Mouse (Mus musculus): ENCODE measurements around the gene Actrt2. TPM values are rescaled to one million over a fixed set of nuclear protein-coding genes. Genes with fewer than 3 reads are reported as not detected.

Gene Actrt2
- polyA plus RNA-seq, 1 experiment: not detected

DNA sequence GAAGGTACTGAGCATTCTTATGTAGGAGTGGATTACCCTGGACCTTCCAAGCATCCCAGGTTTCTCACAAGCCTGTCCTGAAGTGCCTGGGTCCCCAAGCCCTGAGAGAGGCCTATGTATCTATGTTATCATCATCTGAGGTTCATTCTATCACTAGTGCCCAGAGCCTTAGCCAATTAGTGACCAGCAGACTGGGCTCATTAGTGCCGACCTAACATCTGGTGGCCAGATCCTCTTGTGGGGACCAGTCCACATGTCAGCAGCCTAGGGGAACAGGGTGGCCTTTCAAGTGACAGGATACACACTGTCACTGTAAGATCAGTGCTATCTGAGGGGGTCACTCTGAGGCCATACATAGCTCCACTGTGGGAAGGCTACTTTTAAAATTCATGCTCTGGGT, 4.4 kb upstream of the Actrt2 start:
- Histone ChIP-seq H3K27me3 (ENCODE audit: control insufficient read depth, insufficient read depth, low read length) (no peaks in the 10 kb centered on the region), H3K36me3 (ENCODE audit: control insufficient read depth, insufficient read depth, low read length) (no peaks in the 10 kb centered on the region), H3K4me3 (ENCODE audit: low read depth, low read length) (no peak overlapping the region), H3K27ac (ENCODE audit: insufficient read depth, low read depth, low read length) (no peak overlapping the region), H3K4me1 (ENCODE audit: control insufficient read depth, insufficient read depth, insufficient read length, low read length) (no peaks in the 10 kb centered on the region)
- TF ChIP-seq POLR2A (IDR thresholded peaks at IDR 0.05; ENCODE audit: low read depth, low read length) (no peak), CTCF (IDR thresholded peaks at IDR 0.05; ENCODE audit: extremely low read depth, insufficient read length, insufficient replicate concordance, low read depth, low read length) (no peak)
- 90% methylated on average over 1 of the region's 1 CpGs for WGBS

DNA sequence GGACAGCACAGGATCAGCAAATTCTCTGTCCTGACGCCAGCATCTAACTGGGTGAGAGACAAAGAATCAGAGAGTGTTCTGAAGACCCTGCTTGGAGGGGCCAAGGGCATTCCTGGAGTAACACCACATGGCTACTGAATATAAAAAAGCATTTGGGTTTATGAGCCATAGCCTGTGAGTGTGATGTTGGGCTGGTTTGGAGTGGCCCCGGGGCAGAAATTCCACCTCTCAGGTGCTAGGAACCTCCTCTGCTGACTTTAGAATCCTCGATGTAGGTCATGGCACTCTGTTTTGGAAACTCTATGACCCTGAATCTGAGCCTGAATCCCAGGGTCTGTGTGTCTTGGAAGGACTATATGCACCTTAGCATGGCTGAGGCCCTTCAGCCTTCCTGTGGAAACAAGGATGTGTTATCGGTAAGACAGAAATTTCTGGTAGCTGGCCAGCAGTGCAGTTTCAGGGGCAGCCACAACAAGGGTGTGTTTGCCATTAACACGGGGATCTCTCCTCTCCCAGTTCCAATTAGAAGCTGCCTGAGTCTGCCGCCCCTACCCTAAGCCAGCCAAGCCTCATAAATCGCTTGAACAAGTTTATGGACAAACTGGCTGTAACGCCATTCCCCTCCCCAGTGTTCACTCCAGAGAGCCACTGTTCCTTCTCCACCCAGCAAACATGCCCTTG, 3.7 kb upstream of the Actrt2 start:
- no peak overlapping the region for H3K4me3 ChIP-seq (ENCODE audit: low read depth, low read length)
- TF ChIP-seq POLR2A (IDR thresholded peaks at IDR 0.05; ENCODE audit: low read depth, low read length) (no peak), CTCF (IDR thresholded peaks at IDR 0.05; ENCODE audit: extremely low read depth, insufficient read length, insufficient replicate concordance, low read depth, low read length) (no peak)
- H3K4me1 ChIP-seq (ENCODE audit: control insufficient read depth, insufficient read depth, insufficient read length, low read length): no peaks in the 10 kb centered on the region
- H3K36me3 ChIP-seq (ENCODE audit: control insufficient read depth, insufficient read depth, low read length): no peaks in the 10 kb centered on the region
- WGBS: 49% methylated on average over 8 of the region's 8 CpGs
- no peaks in the 10 kb centered on the region for H3K27me3 ChIP-seq (ENCODE audit: control insufficient read depth, insufficient read depth, low read length)
- H3K27ac ChIP-seq (ENCODE audit: insufficient read depth, low read depth, low read length): no peak overlapping the region

- Histone ChIP-seq H3K36me3 (ENCODE audit: control insufficient read depth, insufficient read depth, low read length) (no peaks in the 10 kb centered on the region), H3K4me1 (ENCODE audit: control insufficient read depth, insufficient read depth, insufficient read length, low read length) (no peaks in the 10 kb centered on the region), H3K4me3 (ENCODE audit: low read depth, low read length) (no peak overlapping the region), H3K27me3 (ENCODE audit: control insufficient read depth, insufficient read depth, low read length) (no peaks in the 10 kb centered on the region), H3K27ac (ENCODE audit: insufficient read depth, low read depth, low read length) (no peak overlapping the region)
- no peak for TF ChIP-seq POLR2A (IDR thresholded peaks at IDR 0.05; ENCODE audit: low read depth, low read length)
- no peak for TF ChIP-seq CTCF (IDR thresholded peaks at IDR 0.05; ENCODE audit: extremely low read depth, insufficient read length, insufficient replicate concordance, low read depth, low read length)
- WGBS: 88% methylated on average over 12 of the region's 12 CpGs
Observed at GRCm38 (mm10) chr4:154662681-154663215, 4.9 kb downstream of the Actrt2 start.

GRCm38 (mm10) chr4:154661256-154661655, 6.4 kb downstream of the Actrt2 start:
- H3K36me3 ChIP-seq (ENCODE audit: control insufficient read depth, insufficient read depth, low read length): no peaks in the 10 kb centered on the region
- H3K4me1 ChIP-seq (ENCODE audit: control insufficient read depth, insufficient read depth, insufficient read length, low read length): no peaks in the 10 kb centered on the region
- no peak overlapping the region for H3K27ac ChIP-seq (ENCODE audit: insufficient read depth, low read depth, low read length)
- no peaks in the 10 kb centered on the region for H3K27me3 ChIP-seq (ENCODE audit: control insufficient read depth, insufficient read depth, low read length)
- H3K4me3 ChIP-seq (ENCODE audit: low read depth, low read length): no peak overlapping the region
- WGBS: 69% methylated on average over 6 of the region's 6 CpGs
- no peak for TF ChIP-seq POLR2A (IDR thresholded peaks at IDR 0.05; ENCODE audit: low read depth, low read length)
- no peak for TF ChIP-seq CTCF (IDR thresholded peaks at IDR 0.05; ENCODE audit: extremely low read depth, insufficient read length, insufficient replicate concordance, low read depth, low read length)

GRCm38 (mm10) chr4:154660025-154660424, 7.6 kb downstream of the Actrt2 start:
- no peak overlapping the region for H3K4me3 ChIP-seq (ENCODE audit: low read depth, low read length)
- H3K36me3 ChIP-seq (ENCODE audit: control insufficient read depth, insufficient read depth, low read length): no peaks in the 10 kb centered on the region
- no peak for TF ChIP-seq CTCF (IDR thresholded peaks at IDR 0.05; ENCODE audit: extremely low read depth, insufficient read length, insufficient replicate concordance, low read depth, low read length)
- TF ChIP-seq POLR2A (IDR thresholded peaks at IDR 0.05; ENCODE audit: low read depth, low read length): no peak
- no peaks in the 10 kb centered on the region for H3K4me1 ChIP-seq (ENCODE audit: control insufficient read depth, insufficient read depth, insufficient read length, low read length)
- no peaks in the 10 kb centered on the region for H3K27me3 ChIP-seq (ENCODE audit: control insufficient read depth, insufficient read depth, low read length)
- H3K27ac ChIP-seq (ENCODE audit: insufficient read depth, low read depth, low read length): no peak overlapping the region

DNA sequence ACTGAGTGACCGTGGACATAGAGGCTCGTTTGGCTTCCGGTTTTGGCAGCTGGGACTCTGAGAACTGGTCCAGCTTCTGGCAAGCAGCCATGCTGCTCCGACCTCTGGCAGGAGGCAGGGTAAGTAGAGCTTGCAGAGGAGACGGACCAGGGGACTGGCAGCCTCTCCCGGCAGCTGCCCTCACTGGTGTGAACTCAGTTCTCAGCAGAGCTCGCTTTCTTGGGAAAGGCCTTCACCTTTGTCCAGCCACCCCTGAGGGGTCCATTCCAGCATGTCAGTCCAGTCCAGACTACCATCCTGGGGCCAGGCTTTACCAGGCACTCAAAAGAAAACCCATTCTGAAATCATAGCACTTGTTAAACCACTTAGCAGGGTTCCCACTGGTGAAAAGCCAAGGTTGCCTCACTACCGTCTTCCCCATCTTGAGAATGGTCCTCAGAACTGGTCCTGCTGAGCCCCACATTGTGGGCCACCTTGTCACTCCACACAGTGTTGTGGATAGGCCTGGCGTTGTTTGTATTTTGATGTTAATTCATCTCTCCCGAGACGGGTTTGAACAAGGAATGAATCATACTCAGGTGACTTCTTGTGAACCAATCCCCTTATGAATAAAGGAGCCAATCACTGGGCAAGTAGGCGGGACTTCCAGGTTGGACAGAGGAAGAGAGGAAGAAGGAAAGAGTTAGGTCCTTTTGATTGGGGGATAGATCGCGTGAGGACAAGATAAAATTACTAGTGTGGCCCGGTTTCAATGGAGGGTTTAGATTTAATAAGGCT, 12.3 kb downstream of the Actrt2 start:
- H3K27ac ChIP-seq (ENCODE audit: insufficient read depth, low read depth, low read length): no peak overlapping the region
- H3K4me3 ChIP-seq (ENCODE audit: low read depth, low read length): no peak overlapping the region
- H3K4me1 ChIP-seq (ENCODE audit: control insufficient read depth, insufficient read depth, insufficient read length, low read length): no peaks in the 10 kb centered on the region
- WGBS: 74% methylated on average over 15 of the region's 15 CpGs
- TF ChIP-seq CTCF (IDR thresholded peaks at IDR 0.05; ENCODE audit: extremely low read depth, insufficient read length, insufficient replicate concordance, low read depth, low read length): no peak
- TF ChIP-seq POLR2A (IDR thresholded peaks at IDR 0.05; ENCODE audit: low read depth, low read length): no peak
- H3K36me3 ChIP-seq (ENCODE audit: control insufficient read depth, insufficient read depth, low read length): no peaks in the 10 kb centered on the region
- H3K27me3 ChIP-seq (ENCODE audit: control insufficient read depth, insufficient read depth, low read length): no peaks in the 10 kb centered on the region

DNA sequence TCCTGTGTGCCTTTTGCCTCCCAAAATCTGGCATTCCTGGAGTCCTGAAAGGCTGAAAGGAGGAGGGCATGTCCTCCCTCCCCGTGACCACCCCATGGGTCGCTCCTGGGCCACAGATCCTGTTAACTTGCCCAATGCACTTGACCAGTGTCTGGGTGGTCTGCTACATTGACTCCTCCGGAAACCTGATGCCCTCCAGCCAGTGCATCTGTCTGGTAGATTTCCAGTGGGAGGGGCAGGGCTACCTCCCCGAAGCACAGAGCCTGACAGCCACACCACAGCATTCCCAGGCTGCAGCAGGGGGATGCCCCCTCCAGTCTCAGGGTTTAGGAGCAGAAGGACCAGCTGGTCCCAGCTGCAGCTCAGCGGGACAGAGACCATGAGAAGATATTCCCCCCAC, 15.2 kb downstream of the Actrt2 start:
- H3K36me3 ChIP-seq (ENCODE audit: control insufficient read depth, insufficient read depth, low read length): no peaks in the 10 kb centered on the region

More for the DNA sequence above, 15.2 kb downstream of the Actrt2 start:
- 48% methylated on average over 5 of the region's 5 CpGs for WGBS
- H3K27me3 ChIP-seq (ENCODE audit: control insufficient read depth, insufficient read depth, low read length): no peaks in the 10 kb centered on the region
- TF ChIP-seq CTCF (IDR thresholded peaks at IDR 0.05; ENCODE audit: extremely low read depth, insufficient read length, insufficient replicate concordance, low read depth, low read length) (no peak), POLR2A (IDR thresholded peaks at IDR 0.05; ENCODE audit: low read depth, low read length) (no peak)
- H3K27ac ChIP-seq (ENCODE audit: insufficient read depth, low read depth, low read length): no peak overlapping the region
- no peak overlapping the region for H3K4me3 ChIP-seq (ENCODE audit: low read depth, low read length)
- H3K4me1 ChIP-seq (ENCODE audit: control insufficient read depth, insufficient read depth, insufficient read length, low read length): no peaks in the 10 kb centered on the region
